Mouse (Mus musculus) kidney, embryonic 14.5 days (tissue): ENCODE results near the gene Xlr3b. TPM values are rescaled to one million over a fixed set of nuclear protein-coding genes. Genes with fewer than 3 reads are reported as not detected.
"Not testable (repeated sequence)": the region's sequence is repeated elsewhere in the genome, so short reads cannot be mapped to it uniquely, and the experiment has no call there.

Source experiments
- ATAC-seq: fragments of 200-750 bp; cut with Nextera tagmentation; 2 replicates; pipeline ENCODE4 v1.8.0; 2017; ENCODE audit warnings: moderate number of reproducible peaks, mild to moderate bottlenecking, moderate TSS enrichment, moderate library complexity; ENCODE audit not compliant: low FRiP score, low TSS enrichment
- H3K27ac ChIP-seq: fragments of 300-500 bp; sonication (generic); 2 replicates; pipeline ENCODE4 v1.5.1; 2014; ENCODE audit warnings: low read depth, mild to moderate bottlenecking, low read length, moderate library complexity, mixed read lengths
- H3K27me3 ChIP-seq: fragments of 300-500 bp; sonication (generic); 2 replicates; pipeline ENCODE4 v1.6.1; 2014; ENCODE audit warnings: mild to moderate bottlenecking, low read length; ENCODE audit not compliant: control insufficient read depth, insufficient read depth
- H3K36me3 ChIP-seq: fragments of 300-500 bp; sonication (generic); 2 replicates; pipeline ENCODE4 v1.6.1; 2014; ENCODE audit warnings: low read length, mixed read lengths; ENCODE audit not compliant: control insufficient read depth, insufficient read depth
- H3K4me1 ChIP-seq: fragments of 300-500 bp; sonication (generic); 2 replicates; pipeline ENCODE4 v1.6.1; 2014; ENCODE audit warnings: low read length, mixed read lengths; ENCODE audit not compliant: control insufficient read depth, insufficient read depth
- H3K4me2 ChIP-seq: fragments of 300-500 bp; sonication (generic); replicated peaks from 2 replicates; pipeline ENCODE4 v1.6.1; 2014; ENCODE audit warnings: low read depth, mild to moderate bottlenecking, low read length
- H3K4me3 ChIP-seq: fragments of 300-500 bp; sonication (generic); 2 replicates; pipeline ENCODE4 v1.5.1; 2014; ENCODE audit warnings: mild to moderate bottlenecking, low read length
- H3K9ac ChIP-seq: fragments of 300-500 bp; sonication (generic); 2 replicates; pipeline ENCODE4 v1.6.1; 2014; ENCODE audit warnings: low read depth, mild to moderate bottlenecking, low read length, moderate library complexity
- H3K9me3 ChIP-seq: fragments of 300-500 bp; sonication (generic); 2 replicates; pipeline ENCODE4 v1.6.1; 2016; ENCODE audit warnings: low read length; ENCODE audit not compliant: control insufficient read depth
- WGBS: fragments of 180-500 bp; shearing (Covaris S2); extraction: QIAGEN DNeasy Blood & Tissue Kit; methylation state at CpG from one replicate; pipeline ENCODE4 v1.1.7; 2014; 5-methylcytosine and 5-hydroxymethylcytosine counted together
- polyA plus RNA-seq: library from polyadenylated mRNA; unstranded; fragments of >200 nt; fragmentation: Nextera tagmentation; extraction: Ambion mirVana; gene quantifications from 2 replicates; pipeline ENCODE4 v1.2.1, GENCODE M21; 2014

Gene Xlr3b
- 6.0 and 8.6 TPM in 2 replicates for polyA plus RNA-seq

- not testable (repeated sequence) for H3K9ac ChIP-seq, H3K4me2 ChIP-seq, H3K4me3 ChIP-seq, H3K27me3 ChIP-seq, H3K36me3 ChIP-seq, H3K4me1 ChIP-seq, H3K27ac ChIP-seq, ATAC-seq, H3K9me3 ChIP-seq
- WGBS: 73% methylated on average over 12 of the region's 12 CpGs
Measured at GRCm38 (mm10) chrX:73191934-73192333, at the start of gene Xlr3b. Xlr3b (plus strand) TSS chrX:73192207.

GRCm38 (mm10) chrX:73143218-73143618, 48.8 kb upstream of the Xlr3b start:
- not testable (repeated sequence) for H3K9me3 ChIP-seq, H3K27ac ChIP-seq, H3K4me2 ChIP-seq, H3K36me3 ChIP-seq, H3K9ac ChIP-seq, H3K4me1 ChIP-seq, H3K4me3 ChIP-seq, H3K27me3 ChIP-seq, ATAC-seq
- no CpG with 5 or more reads among the region's 7 CpGs for WGBS

GRCm38 (mm10) chrX:73148496-73148895, 43.5 kb upstream of the Xlr3b start, which contains the start of gene Xlr5b:
Xlr5b (plus strand) TSS chrX:73148796.
- H3K4me1 ChIP-seq, ATAC-seq, H3K27ac ChIP-seq, H3K9me3 ChIP-seq, H3K9ac ChIP-seq, H3K36me3 ChIP-seq, H3K27me3 ChIP-seq, H3K4me3 ChIP-seq, H3K4me2 ChIP-seq: not testable (repeated sequence)
- no CpG with 5 or more reads among the region's 20 CpGs for WGBS

GRCm38 (mm10) chrX:73149350-73149749, 42.7 kb upstream of the Xlr3b start, which contains the start of gene DXBay18:
DXBay18 (minus strand) TSS chrX:73149450.
- H3K4me1 ChIP-seq, H3K9me3 ChIP-seq, H3K9ac ChIP-seq, H3K36me3 ChIP-seq, H3K27ac ChIP-seq, ATAC-seq, H3K27me3 ChIP-seq, H3K4me3 ChIP-seq, H3K4me2 ChIP-seq: not testable (repeated sequence)
- WGBS: no CpG with 5 or more reads among the region's 7 CpGs

GRCm38 (mm10) chrX:73176889-73177288, 15.1 kb upstream of the Xlr3b start, which contains the start of gene Spin2d:
Spin2d (minus strand) TSS chrX:73176989.
- 87% methylated on average over 5 of the region's 15 CpGs for WGBS
- not testable (repeated sequence) for H3K4me1 ChIP-seq, H3K4me3 ChIP-seq, H3K36me3 ChIP-seq, H3K9me3 ChIP-seq, H3K9ac ChIP-seq, H3K27me3 ChIP-seq, ATAC-seq, H3K4me2 ChIP-seq, H3K27ac ChIP-seq

- H3K27ac ChIP-seq, H3K36me3 ChIP-seq, ATAC-seq, H3K9me3 ChIP-seq, H3K9ac ChIP-seq, H3K27me3 ChIP-seq, H3K4me1 ChIP-seq, H3K4me3 ChIP-seq, H3K4me2 ChIP-seq: not testable (repeated sequence)
- WGBS: 74% methylated on average over 13 of the region's 19 CpGs
Measured at GRCm38 (mm10) chrX:73213819-73214564, 22.0 kb downstream of the Xlr3b start, which contains the start of gene Xlr4b. Xlr4b (plus strand) TSS chrX:73214333.

GRCm38 (mm10) chrX:73225365-73225764, 33.4 kb downstream of the Xlr3b start:
- H3K27ac ChIP-seq: no peak overlapping the region
- H3K27me3 ChIP-seq: peaks cover 4% of the 10 kb centered on the region; the same call in 1 of the 2 replicates
- no peak overlapping the region for H3K4me2 ChIP-seq
- no peaks in the 10 kb centered on the region for H3K36me3 ChIP-seq
- no peaks in the 10 kb centered on the region for H3K9me3 ChIP-seq
- H3K9ac ChIP-seq: no peak overlapping the region
- WGBS: 73% methylated on average over 1 of the region's 1 CpGs
- ATAC-seq: no peak
- H3K4me3 ChIP-seq: no peak overlapping the region
- H3K4me1 ChIP-seq: no peaks in the 10 kb centered on the region

GRCm38 (mm10) chrX:73227914-73228605, 36.1 kb downstream of the Xlr3b start, which contains the start of gene F8a:
F8a (plus strand) TSS chrX:73228291.
- peak; percentile 96 for ATAC-seq
- no peaks in the 10 kb centered on the region for H3K9me3 ChIP-seq
- peak within 1 kb of the TSS; percentile 81 for H3K4me2 ChIP-seq
- peak within 1 kb of the TSS; percentile 66 for H3K9ac ChIP-seq
- peak within 1 kb of the TSS; percentile 57 for H3K4me3 ChIP-seq
- no peaks in the 10 kb centered on the region for H3K4me1 ChIP-seq
- 28% methylated on average over 37 of the region's 39 CpGs for WGBS
- peak within 1 kb of the TSS; percentile 76; the same call in 1 of the 2 replicates for H3K27ac ChIP-seq
- H3K27me3 ChIP-seq: peaks cover 4% of the 10 kb centered on the region; the same call in 1 of the 2 replicates
- H3K36me3 ChIP-seq: no peaks in the 10 kb centered on the region
